Mouse (Mus musculus) brain, embryonic 14.5 days (tissue): ENCODE results near the gene Gpx3.

Experiments used
- CTCF ChIP-seq: fragments of 200-500 bp; IDR thresholded peaks from 2 replicates; pipeline ENCODE4 v1.5.1; 2012; ENCODE audit warnings: inconsistent platforms, mild to moderate bottlenecking, moderate library complexity, borderline replicate concordance; ENCODE audit not compliant: insufficient read depth, insufficient read length; ENCODE audit errors: extremely low read depth
- POLR2A ChIP-seq: fragments of 200-500 bp; IDR thresholded peaks from 2 replicates; pipeline ENCODE4 v1.6.1; 2012; ENCODE audit warnings: mild to moderate bottlenecking, inconsistent platforms, borderline replicate concordance; ENCODE audit not compliant: poor library complexity, insufficient read depth, insufficient read length, severe bottlenecking; ENCODE audit errors: extremely low read depth

GRCm38 (mm10) chr11:54884937-54885336, 17.3 kb upstream of the Gpx3 start:
- TF ChIP-seq CTCF (no peak), POLR2A (no peak)
